Mouse (Mus musculus) urinary bladder, postnatal 36 days (tissue): ENCODE results near the gene Fbxl20.
"Not testable (repeated sequence)": the region's sequence is repeated elsewhere in the genome, so short reads cannot be mapped to it uniquely, and the experiment has no call there.

Source experiments
- DNase-seq, 2 experiments: peaks; one replicate each; pipeline ENCODE4 v3.0.0; 2022; ENCODE audit warnings: low spot score in 2 of 2, mixed read lengths in 1 of 2

Fbxl20 gene

DNA sequence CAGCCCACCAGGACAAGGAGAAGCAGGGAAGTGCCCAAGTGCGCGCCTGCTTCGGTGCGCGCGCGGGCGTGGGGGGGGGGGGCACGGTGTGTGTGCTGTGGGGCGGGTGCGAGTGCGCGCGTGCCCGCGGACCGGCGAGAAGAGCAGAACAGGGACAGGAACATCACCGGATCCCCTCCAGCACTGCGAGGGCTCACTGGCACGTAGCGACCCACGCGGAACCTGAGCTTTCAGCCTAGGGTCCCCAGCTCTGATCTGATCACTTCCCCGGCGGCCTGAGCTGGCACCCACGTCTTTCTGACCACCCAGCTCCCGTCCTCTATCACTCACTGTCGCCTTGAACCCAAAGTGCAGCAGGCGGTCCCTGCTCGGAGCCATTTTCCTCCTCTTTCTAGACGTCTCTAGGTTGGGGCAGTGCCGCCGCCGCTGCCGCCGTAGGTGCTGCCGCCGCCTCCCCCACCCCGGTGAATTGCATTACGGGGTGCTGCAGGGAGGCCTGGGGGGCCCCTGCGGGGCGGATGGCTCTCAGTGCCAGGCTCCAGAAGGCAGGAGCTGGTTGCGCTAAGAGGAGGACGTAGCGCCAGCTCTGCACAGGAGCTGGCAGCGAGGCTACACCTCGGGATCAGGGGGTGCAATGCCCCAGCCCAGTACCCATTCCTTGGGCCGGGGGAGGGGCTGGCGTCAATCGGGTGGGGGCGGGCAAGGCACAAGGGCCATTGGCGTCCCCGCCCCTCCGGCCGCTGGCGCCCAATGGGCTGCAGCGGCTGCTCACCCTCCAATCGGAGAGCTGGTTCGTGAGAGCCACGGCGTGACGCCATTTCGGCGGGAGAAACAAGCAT lies at the start of gene Fbxl20:
Gene Fbxl20 (minus strand): TSS at position 618 of the 839 bp plus-strand sequence.
- peak; percentile 77 to 90 for DNase-seq

DNA sequence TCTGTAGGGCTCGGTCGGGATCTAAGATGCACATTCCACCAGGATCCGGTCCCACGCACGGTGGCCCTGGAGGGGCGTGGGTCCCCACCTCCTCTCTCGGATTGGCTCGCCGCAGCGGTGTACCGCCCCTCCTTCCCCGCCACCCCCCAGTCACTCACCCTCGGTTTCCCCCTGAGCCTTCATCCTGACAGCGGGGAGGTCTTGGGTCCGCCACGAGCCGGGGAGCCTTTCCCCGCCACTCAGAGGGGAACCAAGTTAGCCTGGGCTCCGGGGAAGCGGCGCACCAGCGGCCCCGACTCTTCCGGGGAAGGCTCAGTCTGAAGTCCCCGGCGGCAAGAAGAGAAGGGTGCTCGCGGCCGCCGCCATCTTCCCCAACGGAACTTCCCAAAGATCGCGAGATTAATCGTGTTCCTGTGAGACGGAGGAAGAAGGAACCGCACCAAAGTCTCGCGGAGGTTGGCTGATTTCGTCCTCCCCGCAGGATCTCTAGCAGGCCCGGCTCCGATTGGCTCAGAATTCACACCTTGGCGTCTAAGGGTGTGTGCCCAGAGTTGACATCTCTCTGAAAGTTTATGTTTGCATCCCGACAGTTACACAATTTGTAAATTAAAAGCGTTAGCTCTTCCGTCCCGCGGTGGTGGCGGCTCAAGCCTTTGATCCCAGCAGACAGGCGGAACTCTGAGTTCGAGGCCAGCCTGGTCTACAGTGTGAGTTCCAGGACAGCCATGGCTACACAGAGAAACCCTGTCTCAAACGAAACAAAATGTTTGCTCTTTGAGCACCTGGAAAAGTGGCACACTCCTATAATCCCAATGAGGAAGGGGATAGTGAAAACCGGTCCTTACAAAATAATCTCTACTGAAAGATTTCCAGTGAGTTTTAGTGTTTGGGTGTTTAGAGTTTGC lies 43.0 kb upstream of the Fbxl20 start, which contains the start of gene Med1:
Gene Med1 (minus strand): TSS at position 393 of the 905 bp plus-strand sequence.
- DNase-seq, result peak; percentile 80 to 94

GRCm38 (mm10) chr11:98190820-98191219 lies 40.6 kb upstream of the Fbxl20 start:
- DNase-seq, result no peak

DNA sequence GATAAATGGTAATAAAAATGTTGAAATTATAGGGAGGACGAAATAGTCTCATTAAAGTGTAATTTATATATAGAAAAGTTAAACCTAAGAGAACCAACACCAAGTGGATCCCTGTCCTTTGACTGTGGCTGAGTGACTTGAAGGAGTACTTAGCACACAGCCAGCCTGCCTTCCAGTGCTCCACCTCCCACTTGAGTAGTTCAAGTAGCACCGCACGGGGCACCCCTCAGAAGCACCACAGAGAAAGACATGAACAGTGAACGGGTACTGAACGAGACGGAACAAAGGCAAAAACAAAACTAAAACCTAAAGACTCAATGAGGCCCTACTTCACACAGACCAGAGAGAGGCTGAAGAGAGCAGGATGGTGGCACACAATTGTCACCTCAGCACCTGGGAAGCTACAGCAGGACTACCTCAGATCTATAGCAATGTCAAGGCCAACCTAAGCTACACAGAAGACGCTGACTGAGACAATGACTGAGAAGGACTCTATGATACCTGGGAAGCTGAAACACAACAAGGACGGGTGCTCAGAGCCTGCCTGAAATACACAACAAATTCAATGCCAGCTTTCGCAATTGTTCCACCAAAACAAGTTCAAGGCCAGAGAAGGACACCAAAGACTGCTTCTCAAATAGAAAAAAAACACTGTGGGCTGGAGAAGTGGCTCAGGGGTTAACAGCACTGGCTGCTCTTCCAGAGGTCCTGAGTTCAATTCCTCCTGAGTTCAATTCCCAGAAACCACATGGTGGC lies 37.6 kb upstream of the Fbxl20 start:
- no peak for DNase-seq

- DNase-seq, result not testable (repeated sequence)
These were observed 31.9 kb upstream of the Fbxl20 start for GRCm38 (mm10) chr11:98182149-98182548.

DNA sequence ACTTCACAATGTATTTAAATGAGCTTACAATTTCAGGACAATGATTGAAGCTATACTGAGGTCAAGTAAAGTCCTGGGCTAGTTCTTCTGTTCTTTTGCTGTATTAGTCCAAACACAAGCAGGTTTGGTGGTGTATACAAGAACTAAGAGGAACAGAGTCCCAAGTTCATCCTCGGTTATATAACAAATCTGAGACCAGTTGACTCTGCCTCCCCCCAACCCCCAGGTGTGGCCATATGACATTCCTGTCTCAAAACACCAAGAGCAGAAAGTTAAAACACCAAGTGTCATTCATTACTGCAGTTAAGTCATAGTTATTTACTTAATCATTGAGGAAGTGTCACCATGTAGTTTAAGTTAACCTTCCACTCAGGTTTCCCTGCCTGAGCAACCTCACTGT lies 18.2 kb upstream of the Fbxl20 start:
- no peak for DNase-seq

- no peak for DNase-seq
These were observed 4.9 kb upstream of the Fbxl20 start for GRCm38 (mm10) chr11:98155094-98155493.

DNA sequence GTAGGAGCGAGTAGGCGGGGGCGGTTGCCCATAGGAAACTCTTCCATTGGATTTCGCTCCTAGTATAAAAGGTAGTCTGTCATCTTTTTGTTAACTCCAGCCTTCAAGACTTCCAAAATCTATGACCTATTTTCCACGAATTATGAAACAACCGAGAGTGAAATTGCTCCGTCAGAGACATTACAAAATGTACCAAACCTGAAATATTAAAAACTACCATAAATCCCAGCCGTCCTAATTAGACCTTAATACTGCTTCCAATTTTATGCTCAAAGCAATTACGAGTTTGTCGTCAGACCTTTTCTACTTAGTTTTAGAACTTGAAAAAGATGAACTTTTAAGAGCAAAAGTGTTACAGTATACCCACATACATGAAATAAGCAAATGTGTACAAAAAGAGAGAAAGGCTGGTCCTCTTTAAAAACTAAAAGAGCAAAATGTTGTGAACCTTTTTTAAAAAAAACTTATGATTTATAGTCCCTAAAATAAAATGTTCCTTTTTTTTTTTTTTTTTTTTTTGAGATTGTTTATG lies 488 bp upstream of the Fbxl20 start:
- DNase-seq, result no peak

DNA sequence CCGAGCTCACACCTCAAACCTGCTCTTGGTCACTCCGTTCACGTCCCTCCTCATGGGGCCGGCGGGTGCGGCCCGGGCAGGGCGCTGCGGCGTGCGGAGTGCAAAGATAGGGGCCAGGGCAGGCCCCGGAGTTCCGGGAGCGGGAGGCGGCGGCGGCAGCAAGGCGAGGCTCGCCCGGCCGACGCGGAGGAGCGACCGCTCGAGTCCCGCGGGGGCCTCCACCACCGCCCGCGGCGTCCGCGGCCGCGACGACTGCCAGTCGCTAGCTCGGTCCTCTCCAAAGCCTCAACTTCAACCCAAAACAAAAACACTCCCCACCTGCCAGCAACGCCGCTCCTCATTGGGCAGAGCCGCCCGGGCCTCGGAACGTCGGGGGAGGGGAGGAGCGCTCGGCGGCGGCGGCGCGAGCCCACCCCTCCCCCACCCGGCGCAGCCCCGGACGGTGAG lies 876 bp downstream of the Fbxl20 start:
- peak; percentile 95 for DNase-seq

- peak in 1 of 2 experiments; percentile 31 for DNase-seq
These were observed 1.5 kb downstream of the Fbxl20 start for GRCm38 (mm10) chr11:98148551-98149301.

- DNase-seq, result no peak
These were observed 4.3 kb downstream of the Fbxl20 start for GRCm38 (mm10) chr11:98145856-98146255.

GRCm38 (mm10) chr11:98142545-98142944 lies 7.7 kb downstream of the Fbxl20 start:
- no peak for DNase-seq

DNA sequence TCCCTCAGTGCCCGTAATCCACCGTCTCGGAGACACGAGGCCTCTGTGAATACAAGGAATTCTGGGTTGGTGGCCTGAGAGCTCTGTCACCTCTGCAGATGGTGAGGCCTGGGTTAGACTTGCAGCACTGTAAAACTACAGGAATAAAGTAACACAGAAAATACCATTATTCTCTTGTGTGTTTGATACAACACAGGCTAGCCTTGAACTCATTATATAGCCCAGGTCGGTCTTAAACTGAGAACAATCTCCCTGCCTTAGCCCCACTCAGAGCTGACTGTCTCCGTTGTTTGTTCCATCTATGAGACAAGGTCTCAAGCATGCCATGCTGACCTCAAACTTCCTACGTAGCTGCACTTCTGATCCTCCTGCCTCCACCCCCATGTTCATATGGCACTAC lies 11.3 kb downstream of the Fbxl20 start:
- DNase-seq, result no peak

DNA sequence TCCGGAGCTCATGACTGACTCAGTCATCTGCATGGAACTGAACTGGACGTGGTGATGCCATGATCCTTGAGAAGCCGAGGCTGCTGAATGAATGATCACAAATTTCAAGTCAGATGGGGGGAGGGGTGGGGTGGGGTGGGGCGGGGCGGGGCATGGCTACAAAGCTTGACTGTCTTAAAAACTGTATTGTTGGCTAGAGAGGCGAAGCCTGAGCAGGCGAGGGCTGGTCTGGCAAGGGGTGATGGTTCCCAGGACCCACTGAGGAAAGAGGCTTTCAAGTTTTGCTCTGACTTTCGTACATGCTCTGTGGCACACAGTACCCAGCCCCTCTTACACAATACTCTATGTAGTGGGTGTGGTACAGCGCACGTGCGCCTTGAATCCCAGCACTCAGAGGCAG lies 12.4 kb downstream of the Fbxl20 start:
- no peak for DNase-seq

DNA sequence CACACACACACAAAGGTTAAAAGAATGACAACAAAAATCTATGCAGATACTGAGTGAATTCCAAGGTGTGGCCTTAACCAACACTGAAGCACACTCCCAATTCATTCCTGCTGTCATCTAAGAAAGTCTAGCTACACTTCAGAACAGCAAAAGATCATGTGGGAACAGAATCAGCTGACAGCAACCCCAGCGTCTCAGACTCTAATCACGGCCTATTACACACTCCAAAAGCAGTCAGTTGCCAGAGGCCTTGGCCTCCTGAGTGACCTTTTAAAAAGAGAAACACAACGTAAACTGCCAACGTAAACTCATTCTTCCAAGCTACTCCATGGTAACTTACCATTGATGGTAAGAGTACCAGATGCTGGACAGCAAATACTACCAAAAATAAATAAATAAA lies 15.3 kb downstream of the Fbxl20 start:
- no peak for DNase-seq

GRCm38 (mm10) chr11:98123424-98123823 lies 26.8 kb downstream of the Fbxl20 start:
- DNase-seq, result no peak

- DNase-seq, result no peak
These were observed 35.8 kb downstream of the Fbxl20 start for GRCm38 (mm10) chr11:98114363-98114762.

- DNase-seq, result no peak
These were observed 36.7 kb downstream of the Fbxl20 start for GRCm38 (mm10) chr11:98113504-98113903.

- DNase-seq, result no peak
These were observed 40.5 kb downstream of the Fbxl20 start for GRCm38 (mm10) chr11:98109706-98110105.

DNA sequence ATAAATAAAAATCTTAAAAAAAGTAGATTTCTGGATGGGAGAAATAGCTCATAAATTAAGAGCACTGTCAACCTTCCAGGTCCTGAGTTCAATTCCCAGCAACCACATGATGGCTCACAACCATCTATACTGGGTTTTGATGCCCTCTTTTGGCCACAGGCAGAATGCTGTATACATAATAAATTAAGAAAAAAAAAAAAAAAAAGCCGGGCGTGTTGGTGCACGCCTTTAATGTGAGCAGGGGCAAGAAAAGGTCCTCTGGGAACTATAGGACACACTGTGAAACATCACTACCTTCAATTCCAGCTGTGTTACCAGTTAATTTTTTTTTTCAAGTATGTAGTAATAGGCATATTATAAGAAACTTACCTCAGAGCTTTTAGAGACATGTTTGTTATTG lies 48.9 kb downstream of the Fbxl20 start:
- no peak for DNase-seq

- no peak for DNase-seq
These were observed 59.6 kb downstream of the Fbxl20 start for GRCm38 (mm10) chr11:98090583-98090982.
